Mouse (Mus musculus) heart, embryonic 14.5 days (tissue): Measurements from ENCODE around the gene Rbck1. TPM values are rescaled to one million over a fixed set of nuclear protein-coding genes. Genes with fewer than 3 reads are reported as not detected.

Experiments used
- ATAC-seq: fragments of 200-750 bp; cut with Nextera tagmentation; 2 replicates; pipeline ENCODE4 v1.8.0; 2017; ENCODE audit warnings: low read depth, moderate TSS enrichment; ENCODE audit not compliant: insufficient number of reproducible peaks, insufficient read depth, low FRiP score
- H3K27ac ChIP-seq, 2 experiments: fragments of 200-500 bp in 1 of 2; fragments of 300-500 bp in 1 of 2; sonication (generic) in 1 of 2; replicated peaks in 1 of 2; 2 replicates each; pipeline ENCODE4 v1.5.1; 2012 to 2014; ENCODE audit warnings: low read depth in 2 of 2, low read length in 2 of 2, control low read depth in 1 of 2, mild to moderate bottlenecking in 1 of 2, mixed read lengths in 1 of 2; ENCODE audit not compliant: control insufficient read depth in 1 of 2, insufficient read depth in 1 of 2
- H3K27me3 ChIP-seq: fragments of 300-500 bp; sonication (generic); 2 replicates; pipeline ENCODE4 v1.6.1; 2014; ENCODE audit warnings: mild to moderate bottlenecking, low read length, control low read depth; ENCODE audit not compliant: control insufficient read depth, insufficient read depth
- H3K36me3 ChIP-seq: fragments of 300-500 bp; sonication (generic); 2 replicates; pipeline ENCODE4 v1.6.1; 2014; ENCODE audit warnings: mild to moderate bottlenecking, control low read depth, low read length, mixed read lengths; ENCODE audit not compliant: control insufficient read depth, insufficient read depth
- H3K4me1 ChIP-seq, 2 experiments: fragments of 200-500 bp in 1 of 2; fragments of 300-500 bp in 1 of 2; sonication (generic) in 1 of 2; 2 replicates each; pipeline ENCODE4 v1.6.1; 2012 to 2014; ENCODE audit warnings: low read length in 2 of 2, control low read depth in 1 of 2, mixed read lengths in 1 of 2; ENCODE audit not compliant: control insufficient read depth in 2 of 2, insufficient read depth in 2 of 2
- H3K4me2 ChIP-seq: fragments of 300-500 bp; sonication (generic); 2 replicates; pipeline ENCODE4 v1.6.1; 2014; ENCODE audit warnings: mild to moderate bottlenecking, low read length
- H3K4me3 ChIP-seq, 2 experiments: fragments of 200-500 bp in 1 of 2; fragments of 300-500 bp in 1 of 2; sonication (generic) in 1 of 2; 2 replicates each; pipeline ENCODE4 v1.5.1; 2012 to 2014; ENCODE audit warnings: low read length in 2 of 2, mild to moderate bottlenecking in 2 of 2, control low read depth in 1 of 2, low read depth in 1 of 2, moderate library complexity in 1 of 2; ENCODE audit not compliant: control insufficient read depth in 1 of 2, insufficient read depth in 1 of 2
- H3K9ac ChIP-seq: fragments of 300-500 bp; sonication (generic); 2 replicates; pipeline ENCODE4 v1.6.1; 2014; ENCODE audit warnings: mild to moderate bottlenecking, low read length
- H3K9me3 ChIP-seq: fragments of 300-500 bp; sonication (generic); 2 replicates; pipeline ENCODE4 v1.6.1; 2016; ENCODE audit warnings: low read length, control low read depth; ENCODE audit not compliant: control insufficient read depth
- WGBS: fragments of 180-500 bp; shearing (Covaris S2); extraction: QIAGEN DNeasy Blood & Tissue Kit; methylation state at CpG from one replicate; pipeline ENCODE4 v1.1.7; 2014; 5-methylcytosine and 5-hydroxymethylcytosine counted together
- polyA plus RNA-seq: library from polyadenylated mRNA; unstranded; fragments of >200 nt; fragmentation: Nextera tagmentation; extraction: Ambion mirVana; gene quantifications from 2 replicates; pipeline ENCODE4 v1.2.1, GENCODE M21; 2014

Gene Rbck1
- polyA plus RNA-seq, 1 experiment from 2014 or later: 63.1 TPM

GRCm38 (mm10) chr2:152343329-152344213 is 11.1 kb upstream of the Rbck1 start, which contains the start of gene Trib3:
Gene Trib3, minus strand, starts transcription at chr2:152344032.
- peak within 1 kb of the TSS; percentile 75 for H3K9ac ChIP-seq
- peak within 1 kb of the TSS; percentile 47 to 57 for H3K4me3 ChIP-seq
- WGBS: under 1% methylated on average over 52 of the region's 52 CpGs
- no peaks in the 10 kb centered on the region for H3K27me3 ChIP-seq
- H3K9me3 ChIP-seq: no peaks in the 10 kb centered on the region
- H3K36me3 ChIP-seq: no peaks in the 10 kb centered on the region
- ATAC-seq: peak; percentile 86
- peak within 1 kb of the TSS; percentile 28 to 53; a peak in 2 of 4 replicates for H3K27ac ChIP-seq
- H3K4me1 ChIP-seq: peaks cover 9 to 11% of the 10 kb centered on the region in 2 experiments
- peak within 1 kb of the TSS; percentile 84 for H3K4me2 ChIP-seq

DNA sequence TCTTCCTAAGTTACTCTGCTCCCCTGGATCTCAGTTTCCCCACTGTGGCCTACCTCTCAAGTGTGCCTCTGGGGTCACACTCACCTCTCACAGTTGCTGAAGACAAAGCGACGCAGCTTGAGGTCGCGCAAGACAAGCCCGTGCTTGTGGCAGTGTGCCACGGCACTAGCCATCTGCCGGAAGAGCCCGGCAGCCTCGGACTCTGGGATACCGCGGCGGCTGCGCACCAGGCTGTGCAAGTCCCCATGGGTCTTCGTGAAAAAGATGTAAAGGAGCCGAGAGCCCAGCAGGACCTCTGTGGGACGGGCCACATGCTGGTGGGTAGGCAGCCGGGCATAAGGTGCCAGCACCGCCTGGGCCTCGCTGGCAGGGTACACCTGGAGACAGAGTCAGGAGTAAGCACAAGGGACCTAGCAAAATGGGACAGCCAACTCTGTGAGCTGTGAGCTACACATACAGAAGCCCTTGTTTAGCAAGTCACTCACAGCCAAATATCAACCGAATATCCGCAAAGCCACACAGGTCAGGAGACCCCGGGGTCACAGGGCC is 7.3 kb upstream of the Rbck1 start:
- H3K4me3 ChIP-seq: no peak overlapping the region
- no peak for ATAC-seq
- no peaks in the 10 kb centered on the region for H3K9me3 ChIP-seq
- no peak overlapping the region for H3K4me2 ChIP-seq
- H3K9ac ChIP-seq: no peak overlapping the region
- WGBS: 84% methylated on average over 22 of the region's 22 CpGs
- no peaks in the 10 kb centered on the region for H3K36me3 ChIP-seq
- H3K4me1 ChIP-seq: peaks cover 8 to 18% of the 10 kb centered on the region in 2 experiments
- no peak overlapping the region for H3K27ac ChIP-seq
- H3K27me3 ChIP-seq: no peaks in the 10 kb centered on the region

DNA sequence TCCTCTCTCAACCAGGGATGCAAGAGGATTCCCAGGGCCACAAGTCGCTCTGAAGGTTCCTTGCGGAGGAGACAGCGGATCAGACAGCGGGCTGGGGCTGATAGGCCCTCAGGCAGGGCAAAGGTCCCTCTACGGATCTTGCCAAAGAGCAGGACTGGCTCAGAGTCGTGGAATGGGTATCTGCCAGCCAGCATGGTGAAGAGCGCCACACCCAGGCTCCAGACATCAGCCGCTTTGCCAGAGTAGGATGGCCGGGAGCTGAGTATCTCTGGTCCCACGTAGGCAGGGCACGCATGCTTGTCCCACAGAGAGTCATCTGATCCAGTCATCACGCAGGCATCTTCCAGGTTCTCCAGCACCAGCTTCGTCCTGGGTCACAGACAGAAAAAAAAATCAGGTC is 5.9 kb upstream of the Rbck1 start:
- 83% methylated on average over 13 of the region's 13 CpGs for WGBS

GRCm38 (mm10) chr2:152337591-152338212 is 5.2 kb upstream of the Rbck1 start:
- WGBS: 91% methylated on average over 11 of the region's 11 CpGs
- H3K36me3 ChIP-seq: no peaks in the 10 kb centered on the region
- H3K9ac ChIP-seq: no peak overlapping the region
- no peak overlapping the region for H3K4me3 ChIP-seq
- no peak for ATAC-seq
- H3K4me2 ChIP-seq: no peak overlapping the region
- no peaks in the 10 kb centered on the region for H3K9me3 ChIP-seq
- no peak overlapping the region for H3K27ac ChIP-seq
- H3K4me1 ChIP-seq: peaks cover 3 to 7% of the 10 kb centered on the region in 2 experiments
- no peaks in the 10 kb centered on the region for H3K27me3 ChIP-seq

More for the DNA sequence above, 5.9 kb upstream of the Rbck1 start:
- Histone ChIP-seq H3K4me3 (no peak overlapping the region), H3K4me1 (peaks cover 2 to 11% of the 10 kb centered on the region in 2 experiments), H3K27ac (no peak overlapping the region), H3K9me3 (no peaks in the 10 kb centered on the region), H3K27me3 (no peaks in the 10 kb centered on the region), H3K4me2 (no peak overlapping the region), H3K9ac (no peak overlapping the region), H3K36me3 (no peaks in the 10 kb centered on the region)
- no peak for ATAC-seq

GRCm38 (mm10) chr2:152336856-152337255 is 4.4 kb upstream of the Rbck1 start:
- H3K9ac ChIP-seq: no peak overlapping the region
- no peak for ATAC-seq
- H3K4me1 ChIP-seq: peaks cover 5 to 7% of the 10 kb centered on the region in 2 experiments
- H3K9me3 ChIP-seq: no peaks in the 10 kb centered on the region
- H3K36me3 ChIP-seq: no peaks in the 10 kb centered on the region
- H3K27ac ChIP-seq: no peak overlapping the region
- no peak overlapping the region for H3K4me3 ChIP-seq
- no peaks in the 10 kb centered on the region for H3K27me3 ChIP-seq
- no peak overlapping the region for H3K4me2 ChIP-seq
- 48% methylated on average over 1 of the region's 1 CpGs for WGBS

DNA sequence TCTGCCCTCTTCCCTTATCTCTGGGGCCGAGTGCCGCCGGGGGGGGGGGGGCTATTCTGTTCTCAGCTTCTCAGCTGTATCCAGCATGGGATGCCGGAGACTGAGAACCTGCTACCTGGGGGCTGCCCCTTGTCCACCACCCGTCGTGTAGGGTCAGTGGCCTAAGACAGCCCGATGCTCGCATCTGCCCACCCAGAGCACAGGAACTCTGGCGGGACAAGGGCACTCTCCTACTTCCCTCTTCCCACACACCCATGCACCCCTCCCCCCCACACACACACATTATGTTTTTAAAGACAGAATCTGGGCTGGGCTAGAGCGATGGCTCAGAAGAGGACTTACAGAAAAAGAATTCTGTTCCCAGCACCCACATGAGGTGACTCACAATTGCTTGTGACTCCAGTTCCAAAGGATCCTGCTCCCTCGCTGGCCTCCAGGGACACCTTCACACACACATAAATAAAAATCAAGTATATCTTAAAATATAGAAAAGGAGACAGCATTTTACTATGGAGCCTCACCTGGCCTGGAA is 2.9 kb upstream of the Rbck1 start:
- 45% methylated on average over 11 of the region's 11 CpGs for WGBS
- Histone ChIP-seq H3K4me2 (no peak overlapping the region), H3K36me3 (peaks cover 5% of the 10 kb centered on the region; the same call in 1 of the 2 replicates), H3K9me3 (no peaks in the 10 kb centered on the region), H3K4me1 (peaks cover 9 to 20% of the 10 kb centered on the region in 2 experiments), H3K27me3 (no peaks in the 10 kb centered on the region), H3K27ac (no peak overlapping the region), H3K9ac (no peak overlapping the region), H3K4me3 (no peak overlapping the region)
- no peak for ATAC-seq

- H3K36me3 ChIP-seq: peaks cover 22% of the 10 kb centered on the region
- H3K4me1 ChIP-seq: peaks cover 9 to 20% of the 10 kb centered on the region in 2 experiments
- H3K4me2 ChIP-seq: no peak overlapping the region
- WGBS: 75% methylated on average over 4 of the region's 4 CpGs
- no peak for ATAC-seq
- no peak overlapping the region for H3K4me3 ChIP-seq
- H3K27ac ChIP-seq: no peak overlapping the region
- no peaks in the 10 kb centered on the region for H3K27me3 ChIP-seq
- H3K9ac ChIP-seq: no peak overlapping the region
- H3K9me3 ChIP-seq: no peaks in the 10 kb centered on the region
These were observed 1.0 kb upstream of the Rbck1 start for GRCm38 (mm10) chr2:152333345-152334006.
